Mouse (Mus musculus) neutrophil, adult 59 days (primary cell): ENCODE data around the gene Tmprss3. TPM values are rescaled to one million over a fixed set of nuclear protein-coding genes. Genes with fewer than 3 reads are reported as not detected.

Source experiments
- total RNA-seq, 2 experiments: library from RNA; stranded (reverse); gene quantifications; 1 replicate in 1 of 2; 2 replicates in 1 of 2; pipeline ENCODE4 v1.2.4; 2023

The Tmprss3 gene
- 1 to 10 TPM; 1.6 to 3.5 TPM for total RNA-seq

GRCm38 (mm10) chr17:31198877-31199276 is at the start of gene Tmprss3:
Tmprss3 (minus strand) TSS chr17:31198977.

GRCm38 (mm10) chr17:31207771-31208334 is 9.1 kb upstream of the Tmprss3 start, which contains the start of gene Ubash3a:
Ubash3a (plus strand) TSS chr17:31207873.

GRCm38 (mm10) chr17:31165127-31165526 is 33.6 kb downstream of the Tmprss3 start, which contains the start of gene Tff1:
Tff1 (minus strand) TSS chr17:31165277.

GRCm38 (mm10) chr17:31144040-31145037 is 54.4 kb downstream of the Tmprss3 start, which contains the start of gene Tff2:
Tff2 (minus strand) TSS chr17:31144282.

GRCm38 (mm10) chr17:31129452-31129851 is 69.3 kb downstream of the Tmprss3 start, which contains the start of gene Tff3:
Tff3 (minus strand) TSS chr17:31129646.

Other genes with a start within 250 kb of the Tmprss3 start
- not detected for gene Umodl1, start 244.3 kb downstream of the Tmprss3 start, total RNA-seq
- gene Abcg1, start 141.3 kb downstream of the Tmprss3 start, total RNA-seq: 10 to 100 TPM; 41.0 to 55.2 TPM
- gene Tff3, start 69.3 kb downstream of the Tmprss3 start, total RNA-seq: not detected
- not detected for gene Tff2, start 54.7 kb downstream of the Tmprss3 start, total RNA-seq
- not detected for gene Tff1, start 33.7 kb downstream of the Tmprss3 start, total RNA-seq
- gene Ubash3a, start 8.9 kb upstream of the Tmprss3 start, total RNA-seq: 1 to 10 TPM; 7.4 to 8.5 TPM
- 1 to 10 TPM; 2.9 to 4.3 TPM for gene Rsph1, start 78.4 kb upstream of the Tmprss3 start, total RNA-seq
- 10 to 100 TPM; 22.4 to 34.2 TPM for gene Slc37a1, start 87.8 kb upstream of the Tmprss3 start, total RNA-seq
- not detected for gene Pde9a, start 187.2 kb upstream of the Tmprss3 start, total RNA-seq